ENCODE assay signal across 8 mouse cellular contexts in genomic region chr19:4216041-4216685, GRCm38 (mm10). TPM values are rescaled to one million over a fixed set of nuclear protein-coding genes. Genes with fewer than 3 reads are reported as not detected.
DNase-seq lines count a peak whose midpoint lies in the region; ATAC-seq lines count a peak whose summit lies in the region.

No protein-coding gene starts in this region.

- peak; percentile 63 for DNase-seq in kidney, adult 18-20 months
- no peak for DNase-seq in kidney, adult 11 months
- peak; percentile 69 to 74 for DNase-seq in cerebellum, postnatal 10 days
- DNase-seq in heart, postnatal 36 days = peak; percentile 45 to 51
- no peak for DNase-seq in liver, embryonic 13.5 days
- no peak for DNase-seq in ovary, postnatal 10 days (ENCODE audit: low spot score)
- DNase-seq in layer of hippocampus, adult 8-10 months (ENCODE audit: low spot score in 2 of 2) = no peak

- peaks cover 67% of the 10 kb centered on the region for H3K4me1 ChIP-seq in liver, embryonic 13.5 days (replicated peaks)
- H3K4me1 ChIP-seq in neural tube, embryonic 13.5 days (replicated peaks) = peaks cover 50% of the 10 kb centered on the region

- no peak for ATAC-seq in liver, embryonic 13.5 days (ENCODE audit: low read depth)
- ATAC-seq in neural tube, embryonic 13.5 days (ENCODE audit: low read depth) = no peak

- no peak overlapping the region for H3K27ac ChIP-seq in liver, embryonic 13.5 days
- H3K27ac ChIP-seq in neural tube, embryonic 13.5 days (replicated peaks) = no peak overlapping the region

- no peaks in the 10 kb centered on the region for H3K9me3 ChIP-seq in liver, embryonic 13.5 days (replicated peaks)
- H3K9me3 ChIP-seq in neural tube, embryonic 13.5 days = no peaks in the 10 kb centered on the region

- no peak overlapping the region for H3K9ac ChIP-seq in liver, embryonic 13.5 days
- 0 out of 2 replicates have a peak overlapping the region, but pooled peaks have one; percentile 26 for H3K9ac ChIP-seq in neural tube, embryonic 13.5 days

- intact Hi-C loops in heart, postnatal 36 days (cut with DNase I) = no loop called here

- H3K36me3 ChIP-seq in liver, embryonic 13.5 days = no peaks in the 10 kb centered on the region
- no peaks in the 10 kb centered on the region for H3K36me3 ChIP-seq in neural tube, embryonic 13.5 days

- H3K4me2 ChIP-seq in liver, embryonic 13.5 days = peak overlapping the region; percentile 1; the same call in 1 of the 2 replicates
- peak overlapping the region; percentile 29 for H3K4me2 ChIP-seq in neural tube, embryonic 13.5 days

- WGBS in liver, embryonic 13.5 days (ENCODE audit: insufficient replicate concordance) = 11% methylated on average over 14 of the region's 14 CpGs
- WGBS in neural tube, embryonic 13.5 days = 23% methylated on average over 14 of the region's 14 CpGs

- H3K27me3 ChIP-seq in liver, embryonic 13.5 days = peaks cover 99% of the 10 kb centered on the region
- peaks cover 88% of the 10 kb centered on the region for H3K27me3 ChIP-seq in neural tube, embryonic 13.5 days

- H3K4me3 ChIP-seq in liver, embryonic 13.5 days (replicated peaks) = no peak overlapping the region
- H3K4me3 ChIP-seq in neural tube, embryonic 13.5 days = no peak overlapping the region

RNA-seq across cellular contexts. Expression of gene AC109138.7, which starts 2.0 kb away (rescaled TPM):
- not detected for total RNA-seq in heart, postnatal 36 days (2021)
- polyA plus RNA-seq in liver, embryonic 13.5 days (2015; fragmentation: Nextera tagmentation; extraction: Ambion mirVana) = not detected in 2 replicates
- polyA plus RNA-seq in neural tube, embryonic 13.5 days (2015; fragmentation: Nextera tagmentation; extraction: Ambion mirVana) = not detected in 2 replicates
- total RNA-seq in layer of hippocampus, adult 8-10 months (2022) = not detected

RNA-seq across cellular contexts. Expression of gene Clcf1, which starts 2.1 kb away (rescaled TPM):
- 1 to 10 TPM in 1 of 2 experiments, under 1 TPM in 1; 0.51 to 1.2 TPM for total RNA-seq in heart, postnatal 36 days (2021)
- polyA plus RNA-seq in liver, embryonic 13.5 days (2015; fragmentation: Nextera tagmentation; extraction: Ambion mirVana) = 0.35 and 0.46 TPM in 2 replicates
- polyA plus RNA-seq in neural tube, embryonic 13.5 days (2015; fragmentation: Nextera tagmentation; extraction: Ambion mirVana) = 0.67 and 0.79 TPM in 2 replicates
- 1 to 10 TPM in 3 of 4 experiments, under 1 TPM in 1; 0.70 to 3.3 (median 1.9) TPM for total RNA-seq in layer of hippocampus, adult 8-10 months (2022)

RNA-seq across cellular contexts. Expression of gene Rad9a, which starts 14.7 kb away (rescaled TPM):
- 1 to 10 TPM; 5.2 to 5.3 TPM for total RNA-seq in heart, postnatal 36 days (2021)
- polyA plus RNA-seq in liver, embryonic 13.5 days (2015; fragmentation: Nextera tagmentation; extraction: Ambion mirVana) = 17.4 and 20.7 TPM in 2 replicates
- 23.5 and 24.9 TPM in 2 replicates for polyA plus RNA-seq in neural tube, embryonic 13.5 days (2015; fragmentation: Nextera tagmentation; extraction: Ambion mirVana)
- total RNA-seq in layer of hippocampus, adult 8-10 months (2022) = 10 to 100 TPM in 2 of 4 experiments, 1 to 10 TPM in 2; 8.7 to 11.6 (median 9.7) TPM

RNA-seq across cellular contexts. Expression of gene Pold4, which starts 15.5 kb away (rescaled TPM):
- total RNA-seq in heart, postnatal 36 days (2021) = 10 to 100 TPM; 11.9 to 13.7 TPM
- polyA plus RNA-seq in liver, embryonic 13.5 days (2015; fragmentation: Nextera tagmentation; extraction: Ambion mirVana) = 8.3 and 12.3 TPM in 2 replicates
- polyA plus RNA-seq in neural tube, embryonic 13.5 days (2015; fragmentation: Nextera tagmentation; extraction: Ambion mirVana) = 21.0 and 22.1 TPM in 2 replicates
- 10 to 100 TPM; 13.3 to 25.1 (median 18.5) TPM for total RNA-seq in layer of hippocampus, adult 8-10 months (2022)

RNA-seq across cellular contexts. Expression of gene Ppp1ca, which starts 24.3 kb away (rescaled TPM):
- total RNA-seq in heart, postnatal 36 days (2021) = 100 to 1,000 TPM; 326 to 332 TPM
- polyA plus RNA-seq in liver, embryonic 13.5 days (2015; fragmentation: Nextera tagmentation; extraction: Ambion mirVana) = 517 and 527 TPM in 2 replicates
- polyA plus RNA-seq in neural tube, embryonic 13.5 days (2015; fragmentation: Nextera tagmentation; extraction: Ambion mirVana) = 683 and 709 TPM in 2 replicates
- total RNA-seq in layer of hippocampus, adult 8-10 months (2022) = 100 to 1,000 TPM; 255 to 271 (median 266) TPM

Comparison
In these comparisons a context has a peak if more than half of its experiments do, and no peak if none do; other contexts are left out.
1. DNase-seq: peak in kidney, adult 18-20 months (single experiment), cerebellum, postnatal 10 days (2 of 2) and heart, postnatal 36 days (2 of 2); none in kidney, adult 11 months (single experiment), liver, embryonic 13.5 days (single experiment), ovary, postnatal 10 days (single experiment) and layer of hippocampus, adult 8-10 months (0 of 2).